Mouse (Mus musculus): ENCODE results near the gene Syt8. TPM values are rescaled to one million over a fixed set of nuclear protein-coding genes. Genes with fewer than 3 reads are reported as not detected.
"Not testable (repeated sequence)": the region's sequence is repeated elsewhere in the genome, so short reads cannot be mapped to it uniquely, and the experiment has no call there.

Gene Syt8
- polyA plus RNA-seq, 1 experiment from 2014 or later, result 0.41 TPM

- H3K9ac ChIP-seq, result no peak overlapping the region
- H3K4me3 ChIP-seq, result no peak overlapping the region
- H3K27me3 ChIP-seq (replicated peaks), result no peaks in the 10 kb centered on the region
- H3K9me3 ChIP-seq, result no peaks in the 10 kb centered on the region
- 67% methylated on average over 6 of the region's 6 CpGs for WGBS
- no peak overlapping the region for H3K27ac ChIP-seq (replicated peaks)
- H3K4me2 ChIP-seq, result no peak overlapping the region
- no peak for ATAC-seq (ENCODE audit: extremely low read depth, insufficient number of reproducible peaks, low FRiP score, low TSS enrichment)
- peaks cover 18% of the 10 kb centered on the region; the same call in 1 of the 2 replicates for H3K4me1 ChIP-seq
- no peaks in the 10 kb centered on the region for H3K36me3 ChIP-seq
Observed at GRCm38 (mm10) chr7:142394261-142395190, 40.1 kb upstream of the Syt8 start.

- Histone ChIP-seq H3K36me3 (no peaks in the 10 kb centered on the region), H3K4me3 (no peak overlapping the region), H3K4me2 (no peak overlapping the region), H3K4me1 (peaks cover 22% of the 10 kb centered on the region; the same call in 1 of the 2 replicates), H3K27me3 (replicated peaks) (no peaks in the 10 kb centered on the region), H3K27ac (replicated peaks) (no peak overlapping the region), H3K9me3 (no peaks in the 10 kb centered on the region), H3K9ac (no peak overlapping the region)
- ATAC-seq (ENCODE audit: extremely low read depth, insufficient number of reproducible peaks, low FRiP score, low TSS enrichment), result no peak
- WGBS, result 67% methylated on average over 4 of the region's 4 CpGs
Observed at GRCm38 (mm10) chr7:142395472-142395871, 39.2 kb upstream of the Syt8 start.

- ATAC-seq (ENCODE audit: extremely low read depth, insufficient number of reproducible peaks, low FRiP score, low TSS enrichment), result no peak
- Histone ChIP-seq H3K4me1 (peaks cover 26% of the 10 kb centered on the region; the same call in 1 of the 2 replicates), H3K4me3 (no peak overlapping the region), H3K9me3 (no peaks in the 10 kb centered on the region), H3K9ac (no peak overlapping the region), H3K27ac (replicated peaks) (no peak overlapping the region), H3K36me3 (no peaks in the 10 kb centered on the region), H3K27me3 (replicated peaks) (no peaks in the 10 kb centered on the region), H3K4me2 (no peak overlapping the region)
- 79% methylated on average over 1 of the region's 1 CpGs for WGBS
Observed at GRCm38 (mm10) chr7:142396611-142397010, 38.0 kb upstream of the Syt8 start.

- no peak overlapping the region for H3K4me3 ChIP-seq
- no peaks in the 10 kb centered on the region for H3K9me3 ChIP-seq
- H3K36me3 ChIP-seq, result no peaks in the 10 kb centered on the region
- no peak for ATAC-seq (ENCODE audit: extremely low read depth, insufficient number of reproducible peaks, low FRiP score, low TSS enrichment)
- peak overlapping the region; percentile 41; the same call in 1 of the 2 replicates for H3K27ac ChIP-seq (replicated peaks)
- H3K9ac ChIP-seq, result no peak overlapping the region
- H3K27me3 ChIP-seq (replicated peaks), result no peaks in the 10 kb centered on the region
- 34% methylated on average over 2 of the region's 2 CpGs for WGBS
- no peak overlapping the region for H3K4me2 ChIP-seq
- H3K4me1 ChIP-seq, result peaks cover 20% of the 10 kb centered on the region; the same call in 1 of the 2 replicates
Observed at GRCm38 (mm10) chr7:142398052-142398451, 36.6 kb upstream of the Syt8 start.

GRCm38 (mm10) chr7:142399250-142399649 is 35.4 kb upstream of the Syt8 start:
- no peaks in the 10 kb centered on the region for H3K9me3 ChIP-seq
- peaks cover 13% of the 10 kb centered on the region; the same call in 1 of the 2 replicates for H3K4me1 ChIP-seq
- no peak overlapping the region for H3K27ac ChIP-seq (replicated peaks)
- H3K4me3 ChIP-seq, result no peak overlapping the region
- no peak overlapping the region for H3K9ac ChIP-seq
- no peak for ATAC-seq (ENCODE audit: extremely low read depth, insufficient number of reproducible peaks, low FRiP score, low TSS enrichment)
- no peak overlapping the region for H3K4me2 ChIP-seq
- 76% methylated on average over 1 of the region's 1 CpGs for WGBS
- H3K36me3 ChIP-seq, result no peaks in the 10 kb centered on the region
- no peaks in the 10 kb centered on the region for H3K27me3 ChIP-seq (replicated peaks)

- H3K36me3 ChIP-seq, result no peaks in the 10 kb centered on the region
- H3K4me1 ChIP-seq, result peaks cover 13% of the 10 kb centered on the region; the same call in 1 of the 2 replicates
- H3K4me2 ChIP-seq, result no peak overlapping the region
- ATAC-seq (ENCODE audit: extremely low read depth, insufficient number of reproducible peaks, low FRiP score, low TSS enrichment), result no peak
- H3K27ac ChIP-seq (replicated peaks), result no peak overlapping the region
- H3K4me3 ChIP-seq, result no peak overlapping the region
- WGBS, result 61% methylated on average over 7 of the region's 7 CpGs
- H3K9me3 ChIP-seq, result no peaks in the 10 kb centered on the region
- no peaks in the 10 kb centered on the region for H3K27me3 ChIP-seq (replicated peaks)
- no peak overlapping the region for H3K9ac ChIP-seq
Observed at GRCm38 (mm10) chr7:142400112-142400749, 34.4 kb upstream of the Syt8 start.

- Histone ChIP-seq H3K4me3 (no peak overlapping the region), H3K27me3 (replicated peaks) (no peaks in the 10 kb centered on the region), H3K4me2 (no peak overlapping the region), H3K9ac (no peak overlapping the region), H3K36me3 (no peaks in the 10 kb centered on the region), H3K9me3 (no peaks in the 10 kb centered on the region), H3K4me1 (peaks cover 13% of the 10 kb centered on the region; the same call in 1 of the 2 replicates), H3K27ac (replicated peaks) (no peak overlapping the region)
- ATAC-seq (ENCODE audit: extremely low read depth, insufficient number of reproducible peaks, low FRiP score, low TSS enrichment), result no peak
- 60% methylated on average over 7 of the region's 7 CpGs for WGBS
Observed at GRCm38 (mm10) chr7:142400750-142401142, 33.9 kb upstream of the Syt8 start.

- H3K4me1 ChIP-seq, result 0 out of 2 replicates have a peak, but pooled peaks cover 9% of the 10 kb centered on the region
- no peak for ATAC-seq (ENCODE audit: extremely low read depth, insufficient number of reproducible peaks, low FRiP score, low TSS enrichment)
- H3K4me2 ChIP-seq, result no peak overlapping the region
- no peaks in the 10 kb centered on the region; the same call in 1 of the 2 replicates for H3K27me3 ChIP-seq (replicated peaks)
- H3K4me3 ChIP-seq, result no peak overlapping the region
- no peak overlapping the region for H3K9ac ChIP-seq
- H3K27ac ChIP-seq (replicated peaks), result no peak overlapping the region
- no peaks in the 10 kb centered on the region for H3K9me3 ChIP-seq
- no peaks in the 10 kb centered on the region for H3K36me3 ChIP-seq
- WGBS, result 69% methylated on average over 4 of the region's 4 CpGs
Observed at GRCm38 (mm10) chr7:142403591-142403990, 31.1 kb upstream of the Syt8 start.

GRCm38 (mm10) chr7:142405134-142405533 is 29.5 kb upstream of the Syt8 start:
- not testable (repeated sequence) for H3K9me3 ChIP-seq; H3K36me3 ChIP-seq; ATAC-seq (ENCODE audit: extremely low read depth, insufficient number of reproducible peaks, low FRiP score, low TSS enrichment); H3K4me3 ChIP-seq; H3K4me2 ChIP-seq; H3K4me1 ChIP-seq; H3K9ac ChIP-seq; H3K27me3 ChIP-seq (replicated peaks); H3K27ac ChIP-seq (replicated peaks)
- WGBS, result 85% methylated on average over 5 of the region's 5 CpGs

- H3K36me3 ChIP-seq, result no peaks in the 10 kb centered on the region
- H3K27ac ChIP-seq (replicated peaks), result no peak overlapping the region
- no peaks in the 10 kb centered on the region for H3K4me1 ChIP-seq
- H3K27me3 ChIP-seq (replicated peaks), result no peaks in the 10 kb centered on the region; the same call in 1 of the 2 replicates
- WGBS, result 69% methylated on average over 4 of the region's 4 CpGs
- H3K9ac ChIP-seq, result no peak overlapping the region
- H3K9me3 ChIP-seq, result no peaks in the 10 kb centered on the region
- H3K4me2 ChIP-seq, result no peak overlapping the region
- no peak overlapping the region for H3K4me3 ChIP-seq
- ATAC-seq (ENCODE audit: extremely low read depth, insufficient number of reproducible peaks, low FRiP score, low TSS enrichment), result no peak
Observed at GRCm38 (mm10) chr7:142407935-142408334, 26.7 kb upstream of the Syt8 start.

GRCm38 (mm10) chr7:142408686-142409085 is 26.0 kb upstream of the Syt8 start:
- H3K9ac ChIP-seq, result no peak overlapping the region
- 87% methylated on average over 8 of the region's 8 CpGs for WGBS
- no peaks in the 10 kb centered on the region for H3K36me3 ChIP-seq
- no peak overlapping the region for H3K27ac ChIP-seq (replicated peaks)
- no peaks in the 10 kb centered on the region; the same call in 1 of the 2 replicates for H3K27me3 ChIP-seq (replicated peaks)
- no peak for ATAC-seq (ENCODE audit: extremely low read depth, insufficient number of reproducible peaks, low FRiP score, low TSS enrichment)
- no peak overlapping the region for H3K4me2 ChIP-seq
- no peaks in the 10 kb centered on the region for H3K9me3 ChIP-seq
- H3K4me1 ChIP-seq, result no peaks in the 10 kb centered on the region
- H3K4me3 ChIP-seq, result no peak overlapping the region

Measured in heart, embryonic 13.5 days (tissue).